Mouse (Mus musculus): ENCODE measurements around the gene 4933402J07Rik. TPM values are rescaled to one million over a fixed set of nuclear protein-coding genes. Genes with fewer than 3 reads are reported as not detected.

The 4933402J07Rik gene
- not detected for total RNA-seq (2023)

DNA sequence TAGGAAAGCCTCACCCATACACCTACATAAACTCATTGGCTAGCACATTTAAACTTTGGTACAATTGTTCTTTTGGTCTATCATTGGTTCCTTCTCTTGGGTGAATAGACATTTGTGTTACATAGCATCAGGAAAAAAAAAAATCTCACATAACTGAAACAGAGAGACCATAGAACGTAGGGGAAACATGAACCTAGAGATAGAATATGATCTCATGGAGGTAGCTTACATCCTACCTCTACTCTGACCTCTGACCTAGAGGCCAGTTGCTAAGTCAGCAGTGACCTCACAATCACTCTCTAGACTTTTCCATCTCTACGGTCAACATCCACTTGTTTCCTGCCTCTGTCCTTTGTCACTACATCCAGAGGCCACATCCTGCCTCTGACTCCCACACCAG, at the start of gene 4933402J07Rik:
4933402J07Rik (plus strand) TSS at position 301 of the 400 bp plus-strand sequence.

Other genes with a start within 250 kb of the 4933402J07Rik start
- not detected for gene Cbln1, start 91.2 kb upstream of the 4933402J07Rik start, total RNA-seq (2023)

Data from neutrophil, adult 83 days (primary cell).